Mouse (Mus musculus) forelimb bud, embryonic 11.5 days (tissue): Measurements from ENCODE around the gene AU018091.
"Not testable (repeated sequence)": the region's sequence is repeated elsewhere in the genome, so short reads cannot be mapped to it uniquely, and the experiment has no call there.

Experiments used
- DNase-seq: peaks from one replicate; pipeline ENCODE4 v3.0.0-alpha.2; 2012; ENCODE audit warnings: low read depth, low spot score

AU018091 gene

GRCm38 (mm10) chr7:3166270-3166669 lies 2.7 kb downstream of the AU018091 start:
- no peak for DNase-seq

- no peak for DNase-seq
Observed at GRCm38 (mm10) chr7:3164991-3165390, 4.0 kb downstream of the AU018091 start.

GRCm38 (mm10) chr7:3164381-3164780 lies 4.6 kb downstream of the AU018091 start:
- no peak for DNase-seq

GRCm38 (mm10) chr7:3150376-3150775 lies 18.6 kb downstream of the AU018091 start:
- no peak for DNase-seq

GRCm38 (mm10) chr7:3146072-3146471 lies 22.9 kb downstream of the AU018091 start:
- no peak for DNase-seq

- no peak for DNase-seq
Observed at GRCm38 (mm10) chr7:3143329-3143728, 25.7 kb downstream of the AU018091 start.

- no peak for DNase-seq
Observed at GRCm38 (mm10) chr7:3135606-3136005, 33.4 kb downstream of the AU018091 start.

GRCm38 (mm10) chr7:3134654-3135053 lies 34.3 kb downstream of the AU018091 start:
- no peak for DNase-seq

GRCm38 (mm10) chr7:3130342-3130741 lies 38.7 kb downstream of the AU018091 start:
- no peak for DNase-seq

GRCm38 (mm10) chr7:3128564-3128963 lies 40.4 kb downstream of the AU018091 start:
- DNase-seq, result not testable (repeated sequence)

GRCm38 (mm10) chr7:3111193-3111592 lies 57.8 kb downstream of the AU018091 start:
- not testable (repeated sequence) for DNase-seq

GRCm38 (mm10) chr7:3106516-3107077 lies 62.4 kb downstream of the AU018091 start:
- not testable (repeated sequence) for DNase-seq
